Mouse (Mus musculus) activated CD4-positive, CD25-positive, alpha-beta regulatory T cell, adult 9 weeks (primary cell): ENCODE data around the gene Olfr397. TPM values are rescaled to one million over a fixed set of nuclear protein-coding genes. Genes with fewer than 3 reads are reported as not detected.

Experiments
- polyA plus RNA-seq: library from polyadenylated mRNA; unstranded; fragments of 100-300 nt; shearing (Covaris generic); gene quantifications from one replicate; pipeline ENCODE4 v1.2.1, GENCODE M21; 2017

Olfr397 gene
- polyA plus RNA-seq, result not detected

DNA sequence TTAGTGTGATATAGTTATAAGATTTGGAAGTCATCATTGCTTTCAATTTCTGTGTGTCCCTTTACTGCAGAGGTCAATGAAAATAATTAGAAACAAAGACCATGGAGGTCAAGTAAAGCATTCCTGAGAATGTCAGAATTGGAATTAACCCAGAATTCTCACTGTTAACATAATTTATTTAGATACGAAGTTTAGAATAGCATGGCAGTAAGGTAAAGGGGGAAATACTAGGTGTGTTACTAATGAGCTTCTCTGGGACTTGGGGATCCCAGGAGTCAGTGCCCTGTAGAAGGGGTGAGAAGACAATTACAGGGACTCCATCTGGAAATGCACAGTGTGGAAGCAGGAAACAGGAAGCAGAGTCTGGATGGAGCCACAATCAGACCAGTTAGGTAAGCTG, at the start of gene Olfr397:
TSS of gene Olfr397 (plus strand) at position 301 of the 400 bp plus-strand sequence.

DNA sequence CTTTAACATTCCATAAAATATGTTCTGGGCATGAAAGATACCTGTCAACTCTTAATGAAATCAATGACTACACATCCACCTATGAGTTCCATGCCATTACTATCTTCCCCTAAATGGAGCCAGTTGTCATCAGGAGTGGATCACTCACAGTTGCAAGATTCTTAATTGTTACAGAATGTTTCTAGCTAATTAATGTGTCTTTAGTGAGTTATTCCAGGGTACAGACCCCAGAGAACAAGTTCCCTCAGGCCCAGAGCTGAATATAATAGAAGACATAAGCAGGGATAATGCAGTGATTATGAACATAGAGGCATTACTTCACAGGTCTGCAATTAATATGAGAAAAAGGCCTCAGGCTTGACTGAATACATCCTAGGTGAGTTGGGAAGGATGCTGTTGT, 24.2 kb upstream of the Olfr397 start, which contains the start of gene Olfr23:
TSS of gene Olfr23 (plus strand) at position 301 of the 400 bp plus-strand sequence.

DNA sequence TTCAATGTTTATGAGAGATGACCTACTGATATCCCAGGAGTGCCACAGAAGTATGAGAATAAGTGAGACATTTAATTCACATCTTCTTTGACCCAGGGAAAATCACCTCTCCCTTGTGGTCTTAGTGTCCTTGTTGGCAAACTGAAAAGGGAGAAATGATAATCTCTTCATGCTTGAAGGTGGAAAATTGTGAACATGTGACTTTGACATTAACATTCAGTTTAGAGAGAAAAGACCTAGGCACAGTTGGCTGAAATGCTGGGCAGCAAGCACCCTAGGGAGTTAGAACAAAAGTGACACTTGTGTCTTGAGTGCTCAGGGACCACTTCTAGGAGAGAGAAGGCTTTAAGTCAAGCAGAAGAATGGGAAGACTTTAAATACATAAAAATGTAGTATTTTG, 29.7 kb downstream of the Olfr397 start, which contains the start of gene Olfr398:
TSS of gene Olfr398 (minus strand) at position 101 of the 400 bp plus-strand sequence.

Other genes with a start within 250 kb of the Olfr397 start
- gene Olfr389, start 180.1 kb upstream of the Olfr397 start, polyA plus RNA-seq, result not detected
- gene Olfr390, start 177.9 kb upstream of the Olfr397 start, polyA plus RNA-seq, result not detected
- gene Olfr391-ps, start 157.8 kb upstream of the Olfr397 start, polyA plus RNA-seq, result not detected
- not detected for gene Olfr392, start 143.8 kb upstream of the Olfr397 start, polyA plus RNA-seq
- gene Olfr393, start 109.4 kb upstream of the Olfr397 start, polyA plus RNA-seq, result not detected
- gene Olfr394, start 70.0 kb upstream of the Olfr397 start, polyA plus RNA-seq, result not detected
- not detected for gene Olfr395, start 51.5 kb upstream of the Olfr397 start, polyA plus RNA-seq
- not detected for gene Olfr23, start 24.1 kb upstream of the Olfr397 start, polyA plus RNA-seq
- not detected for gene Olfr398, start 29.6 kb downstream of the Olfr397 start, polyA plus RNA-seq
- not detected for gene Olfr139, start 95.7 kb downstream of the Olfr397 start, polyA plus RNA-seq
- not detected for gene Olfr399, start 95.8 kb downstream of the Olfr397 start, polyA plus RNA-seq
- not detected for gene Zfp616, start 109.1 kb downstream of the Olfr397 start, polyA plus RNA-seq
- not detected for gene Olfr401, start 152.9 kb downstream of the Olfr397 start, polyA plus RNA-seq
- not detected for gene Olfr402, start 192.7 kb downstream of the Olfr397 start, polyA plus RNA-seq
- not detected for gene Olfr403, start 225.4 kb downstream of the Olfr397 start, polyA plus RNA-seq